Mouse (Mus musculus) C2C12 (cell line): ENCODE measurements at regions not wholly inside any gene's neighbourhood (a gene's known extent, or its start where the extent isn't known, plus 50 kb on each side); places are given as distances from the start of the nearest gene placed in this dataset.

ENCODE experiments used
- CTCF ChIP-seq: IDR thresholded peaks from one replicate; pipeline ENCODE4 v1.5.1; 2011; ENCODE audit not compliant: control insufficient read depth, insufficient read depth, insufficient read length
- MAX ChIP-seq: IDR thresholded peaks from one replicate; pipeline ENCODE4 v1.6.1; 2011; ENCODE audit warnings: mild to moderate bottlenecking, control low read depth
- USF1 ChIP-seq: IDR thresholded peaks from one replicate; pipeline ENCODE4 v1.6.1; 2011; ENCODE audit warnings: low read depth, mild to moderate bottlenecking, control low read depth, moderate library complexity

GRCm38 (mm10) chr13:34406291-34406690, 61.3 kb upstream of the Slc22a23 start:
- TF ChIP-seq CTCF (no peak), USF1 (no peak), MAX (no peak)
